Mouse (Mus musculus) forebrain, embryonic 15.5 days (tissue): Measurements from ENCODE around the gene Dnajb12. TPM values are rescaled to one million over a fixed set of nuclear protein-coding genes. Genes with fewer than 3 reads are reported as not detected.
"Not testable (repeated sequence)": the region's sequence is repeated elsewhere in the genome, so short reads cannot be mapped to it uniquely, and the experiment has no call there.

ENCODE experiments used
- ATAC-seq: fragments of 200-750 bp; cut with Nextera tagmentation; replicated peaks from 2 replicates; pipeline ENCODE4 v1.8.0; 2017; ENCODE audit warnings: mild to moderate bottlenecking, moderate TSS enrichment, moderate library complexity
- H3K27ac ChIP-seq: fragments of 300-500 bp; sonication (generic); replicated peaks from 2 replicates; pipeline ENCODE4 v1.5.1; 2015; ENCODE audit warnings: mild to moderate bottlenecking, inconsistent platforms
- H3K27me3 ChIP-seq: fragments of 300-500 bp; sonication (generic); 2 replicates; pipeline ENCODE4 v1.6.1; 2015; ENCODE audit warnings: inconsistent platforms
- H3K36me3 ChIP-seq: fragments of 300-500 bp; sonication (generic); 2 replicates; pipeline ENCODE4 v1.6.1; 2015; ENCODE audit warnings: mild to moderate bottlenecking, inconsistent platforms
- H3K4me1 ChIP-seq: fragments of 300-500 bp; sonication (generic); 2 replicates; pipeline ENCODE4 v1.6.1; 2015; ENCODE audit warnings: inconsistent platforms
- H3K4me2 ChIP-seq: fragments of 300-500 bp; sonication (generic); replicated peaks from 2 replicates; pipeline ENCODE4 v1.6.1; 2015; ENCODE audit warnings: mild to moderate bottlenecking, inconsistent platforms
- H3K4me3 ChIP-seq: fragments of 300-500 bp; sonication (generic); 2 replicates; pipeline ENCODE4 v1.5.1; 2015; ENCODE audit warnings: mild to moderate bottlenecking, inconsistent platforms
- H3K9ac ChIP-seq: fragments of 300-500 bp; sonication (generic); replicated peaks from 2 replicates; pipeline ENCODE4 v1.6.1; 2015; ENCODE audit warnings: mild to moderate bottlenecking, inconsistent platforms
- H3K9me3 ChIP-seq: fragments of 300-500 bp; sonication (generic); 2 replicates; pipeline ENCODE4 v1.6.1; 2016; ENCODE audit warnings: inconsistent platforms
- WGBS: fragments of 180-500 bp; shearing (Covaris S2); methylation state at CpG from one replicate; pipeline ENCODE4 v1.1.7; 2015; ENCODE audit warnings: mixed read lengths; 5-methylcytosine and 5-hydroxymethylcytosine counted together
- polyA plus RNA-seq: library from polyadenylated mRNA; unstranded; fragments of >200 nt; fragmentation: Nextera tagmentation; extraction: Ambion mirVana; gene quantifications from 2 replicates; pipeline ENCODE4 v1.2.1, GENCODE M21; 2015

Dnajb12 gene
- polyA plus RNA-seq, 1 experiment from 2014 or later = 17.5 TPM

DNA sequence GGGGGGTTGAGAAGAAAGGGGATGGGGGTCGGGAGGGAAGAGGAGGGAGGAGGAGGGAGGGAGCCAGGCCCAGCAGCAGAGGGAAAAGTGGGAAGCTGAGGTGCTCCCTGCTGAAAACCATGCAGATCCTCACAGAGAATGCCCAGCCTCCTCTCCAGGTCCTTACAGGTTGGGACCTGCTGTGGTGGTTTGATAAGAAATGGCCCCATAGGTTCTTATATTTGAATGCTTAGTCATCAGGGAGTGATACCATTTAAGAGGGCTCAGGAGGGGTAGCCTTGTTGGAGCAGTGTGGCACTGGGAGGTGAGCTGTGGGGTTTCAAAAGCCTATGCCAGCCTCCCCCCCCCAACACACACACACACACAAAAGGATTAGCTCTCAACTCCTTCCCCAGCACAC is 4.0 kb upstream of the Dnajb12 start:
- H3K9ac ChIP-seq = no peak overlapping the region
- no peak overlapping the region for H3K4me3 ChIP-seq
- H3K4me1 ChIP-seq = peaks cover 8% of the 10 kb centered on the region
- no peak for ATAC-seq
- no peaks in the 10 kb centered on the region for H3K9me3 ChIP-seq
- H3K36me3 ChIP-seq = no peaks in the 10 kb centered on the region
- H3K27me3 ChIP-seq = no peaks in the 10 kb centered on the region
- 32% methylated on average over 1 of the region's 1 CpGs for WGBS
- H3K4me2 ChIP-seq = no peak overlapping the region
- no peak overlapping the region for H3K27ac ChIP-seq

DNA sequence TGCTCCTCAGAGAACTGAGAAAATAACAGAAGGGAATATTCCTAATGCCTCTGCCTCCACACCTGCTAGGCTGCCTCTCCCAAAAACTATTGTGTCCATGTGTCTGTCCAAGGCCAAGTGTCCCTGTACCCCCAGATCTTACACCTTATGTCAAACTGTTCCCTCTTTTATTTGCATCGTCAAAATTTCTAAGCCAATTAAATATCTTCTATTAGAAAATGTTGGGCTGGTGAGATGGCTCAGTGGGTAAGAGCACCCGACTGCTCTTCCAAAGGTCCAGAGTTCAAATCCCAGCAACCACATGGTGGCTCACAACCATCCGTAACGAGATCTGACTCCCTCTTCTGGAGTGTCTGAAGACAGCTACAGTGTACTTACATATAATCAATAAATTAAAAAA is 2.7 kb upstream of the Dnajb12 start:
- not testable (repeated sequence) for H3K4me2 ChIP-seq, H3K27me3 ChIP-seq, H3K9ac ChIP-seq, H3K36me3 ChIP-seq, ATAC-seq, H3K9me3 ChIP-seq, H3K27ac ChIP-seq, H3K4me3 ChIP-seq
- 95% methylated on average over 4 of the region's 4 CpGs for WGBS
- H3K4me1 ChIP-seq = peaks cover 16% of the 10 kb centered on the region

DNA sequence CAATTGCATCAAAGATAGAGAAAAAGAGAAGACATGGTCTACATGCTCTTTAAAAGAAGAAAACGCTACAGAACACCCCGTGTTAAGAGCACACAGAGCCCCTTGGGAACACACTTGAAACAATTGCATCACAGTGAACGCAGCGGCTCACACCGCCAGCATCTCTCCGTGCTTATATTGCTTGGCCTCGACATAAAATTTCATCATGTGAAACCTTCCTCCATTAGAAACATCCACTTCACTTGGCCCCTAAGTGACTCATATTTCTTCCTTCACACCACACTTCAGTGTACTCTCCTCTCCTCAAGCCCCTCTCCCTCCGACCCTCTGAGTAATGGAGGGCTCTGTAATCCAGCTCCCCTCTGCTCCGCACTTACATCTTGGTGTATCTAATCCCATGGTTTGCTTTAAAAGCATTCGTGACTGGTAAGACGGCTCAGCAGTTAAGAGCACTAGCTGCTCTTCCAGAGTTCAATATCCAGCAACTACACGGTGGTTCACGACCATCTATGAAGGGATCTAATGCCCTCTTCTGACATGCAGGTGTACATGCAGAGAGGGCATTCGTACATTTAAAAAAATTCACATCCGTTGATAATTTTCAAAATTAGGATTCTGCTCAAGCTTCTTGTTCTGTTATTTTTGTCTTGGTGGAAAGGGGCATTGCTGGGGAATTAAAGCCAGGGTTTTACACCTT is 1.8 kb upstream of the Dnajb12 start:
- no peak for ATAC-seq
- Histone ChIP-seq H3K9me3 (no peaks in the 10 kb centered on the region), H3K36me3 (no peaks in the 10 kb centered on the region), H3K27me3 (no peaks in the 10 kb centered on the region), H3K27ac (no peak overlapping the region), H3K4me2 (no peak overlapping the region), H3K9ac (no peak overlapping the region), H3K4me1 (peaks cover 16% of the 10 kb centered on the region), H3K4me3 (no peak overlapping the region)
- 77% methylated on average over 15 of the region's 15 CpGs for WGBS

GRCm38 (mm10) chr10:59878823-59879222 is 533 bp upstream of the Dnajb12 start:
- H3K9me3 ChIP-seq = no peaks in the 10 kb centered on the region
- H3K4me1 ChIP-seq = peaks cover 16% of the 10 kb centered on the region
- 20% methylated on average over 5 of the region's 5 CpGs for WGBS
- H3K9ac ChIP-seq = peak overlapping the region; percentile 97
- H3K4me2 ChIP-seq = peak overlapping the region; percentile 85
- H3K36me3 ChIP-seq = no peaks in the 10 kb centered on the region
- peak; percentile 18 for ATAC-seq
- no peaks in the 10 kb centered on the region for H3K27me3 ChIP-seq
- peak overlapping the region; percentile 100 for H3K27ac ChIP-seq
- H3K4me3 ChIP-seq = peak overlapping the region; percentile 82

GRCm38 (mm10) chr10:59880029-59880386 is 652 bp downstream of the Dnajb12 start:
- Histone ChIP-seq H3K4me3 (peak overlapping the region; percentile 82), H3K4me1 (peaks cover 16% of the 10 kb centered on the region)
- no peak; the same call in 1 of the 2 replicates for ATAC-seq

DNA sequence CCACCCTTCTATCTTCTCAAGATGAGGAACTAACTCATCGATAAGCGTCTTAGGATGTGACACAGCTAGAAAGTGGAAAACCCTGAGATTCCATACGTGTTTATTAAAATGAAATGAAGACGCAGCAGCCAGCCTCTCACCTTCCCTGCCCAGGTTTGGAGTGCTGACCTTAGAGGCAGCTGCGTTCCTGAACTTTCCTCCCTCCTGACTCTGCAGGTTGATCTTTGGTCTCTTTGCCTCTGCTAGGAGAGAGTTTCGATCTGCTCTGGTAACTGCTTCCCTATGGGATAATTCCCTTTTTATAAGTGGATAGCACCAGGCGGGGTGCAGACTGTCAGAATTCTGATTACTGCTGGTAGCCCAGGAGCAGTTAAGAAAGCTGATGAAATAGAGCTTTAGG is 1.5 kb downstream of the Dnajb12 start:
- Histone ChIP-seq H3K36me3 (no peaks in the 10 kb centered on the region), H3K4me2 (peak overlapping the region; percentile 85), H3K27me3 (no peaks in the 10 kb centered on the region), H3K4me3 (peak overlapping the region; percentile 82; the same call in 1 of the 2 replicates), H3K27ac (no peak overlapping the region), H3K9ac (no peak overlapping the region), H3K4me1 (peaks cover 16% of the 10 kb centered on the region), H3K9me3 (no peaks in the 10 kb centered on the region)
- 88% methylated on average over 7 of the region's 7 CpGs for WGBS
- no peak for ATAC-seq

More at GRCm38 (mm10) chr10:59880029-59880386, 652 bp downstream of the Dnajb12 start:
- Histone ChIP-seq H3K9ac (peak overlapping the region; percentile 97), H3K27ac (peak overlapping the region; percentile 100), H3K27me3 (no peaks in the 10 kb centered on the region), H3K9me3 (no peaks in the 10 kb centered on the region), H3K36me3 (no peaks in the 10 kb centered on the region), H3K4me2 (peak overlapping the region; percentile 85)
- WGBS = under 1% methylated on average over 13 of the region's 13 CpGs

DNA sequence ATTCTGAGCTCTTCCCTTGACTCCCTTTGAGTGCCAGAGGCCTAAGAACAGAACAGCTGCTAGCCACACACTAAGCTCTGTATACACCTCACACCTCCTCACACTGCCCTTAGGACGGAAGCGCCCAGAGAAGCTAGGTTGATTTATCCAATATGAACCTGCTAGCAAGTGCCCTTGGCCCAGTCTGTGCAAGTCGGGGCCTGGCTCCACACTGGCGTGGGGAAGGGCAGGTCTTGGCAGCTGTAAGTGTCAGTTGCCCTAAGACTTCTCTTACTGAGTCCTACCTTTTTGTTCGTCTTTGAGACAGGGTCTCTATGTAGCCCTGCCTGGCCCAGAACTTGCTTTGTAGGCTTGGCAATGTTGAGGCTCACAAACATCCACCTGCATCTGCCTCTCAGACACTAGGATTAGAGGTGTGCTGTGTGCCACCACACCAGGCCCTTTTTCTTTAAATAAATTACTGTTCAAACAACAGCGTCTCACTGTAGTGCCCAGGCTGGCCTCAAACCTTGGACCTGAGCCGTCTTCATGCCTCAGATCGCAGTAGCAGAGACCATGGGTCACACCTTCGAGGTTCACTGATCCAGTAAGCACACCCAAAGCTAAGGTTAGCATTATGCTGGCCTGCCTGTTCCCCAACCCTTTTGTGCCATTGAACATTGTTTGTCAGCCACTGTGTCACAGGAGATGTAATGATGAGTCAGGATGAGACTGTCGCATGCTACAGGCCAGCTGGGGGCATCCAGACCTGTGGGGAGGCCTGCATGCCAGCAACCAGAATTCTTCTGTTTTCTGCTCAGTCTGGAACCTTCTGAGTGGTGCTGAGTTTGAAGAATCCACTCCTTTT is 5.2 kb downstream of the Dnajb12 start:
- WGBS = 92% methylated on average over 10 of the region's 10 CpGs

DNA sequence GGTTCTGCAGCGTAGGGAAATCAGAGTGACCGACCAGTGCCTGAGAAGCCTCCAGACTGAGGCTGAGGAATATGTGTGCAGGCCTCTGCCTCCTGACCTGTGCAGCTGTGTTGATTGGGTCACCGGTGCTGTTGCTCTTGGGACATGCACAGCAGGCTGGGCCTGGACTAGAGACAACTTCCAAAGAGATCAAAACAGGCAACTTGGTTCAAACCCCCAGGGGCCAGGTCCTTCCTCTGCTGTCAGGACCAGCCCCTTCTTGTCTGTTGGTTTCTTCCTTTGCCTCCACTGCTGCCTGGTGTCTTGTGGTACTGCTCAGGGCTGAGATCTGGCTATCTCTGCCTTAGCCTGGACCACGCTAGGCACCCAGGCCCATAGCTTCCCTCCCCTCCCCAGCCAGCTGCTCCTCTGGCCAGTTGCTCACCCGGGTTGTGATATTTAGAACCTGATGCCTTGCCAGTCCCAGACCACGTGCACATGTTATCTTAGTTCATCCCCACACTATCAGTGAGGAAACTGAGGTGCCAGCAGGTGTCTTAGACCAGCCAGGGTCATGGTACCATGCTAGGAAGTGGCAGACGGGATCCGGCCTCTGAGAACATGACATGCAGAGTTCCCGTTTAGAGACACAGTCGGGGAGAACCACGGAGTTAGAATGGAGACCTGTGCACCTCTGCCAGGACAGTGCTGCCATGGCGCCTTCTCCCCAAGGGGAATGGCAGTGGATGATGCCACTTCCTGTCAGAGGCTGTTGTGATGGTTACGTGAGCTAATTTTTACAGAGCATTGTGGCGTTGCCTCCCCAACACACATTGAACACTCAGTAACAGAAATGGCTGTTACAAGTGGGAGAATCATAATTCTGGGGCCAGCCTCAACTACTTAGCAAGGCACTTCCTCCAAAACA is 6.1 kb downstream of the Dnajb12 start:
- Histone ChIP-seq H3K9ac (no peak overlapping the region), H3K36me3 (no peaks in the 10 kb centered on the region), H3K4me1 (peaks cover 7% of the 10 kb centered on the region), H3K9me3 (no peaks in the 10 kb centered on the region), H3K4me3 (no peak overlapping the region), H3K27me3 (no peaks in the 10 kb centered on the region), H3K4me2 (no peak overlapping the region), H3K27ac (no peak overlapping the region)
- 90% methylated on average over 14 of the region's 14 CpGs for WGBS
- ATAC-seq = no peak

More for the DNA sequence above, 5.2 kb downstream of the Dnajb12 start:
- no peak overlapping the region for H3K4me2 ChIP-seq
- H3K9me3 ChIP-seq = no peaks in the 10 kb centered on the region
- no peak overlapping the region for H3K4me3 ChIP-seq
- ATAC-seq = no peak
- H3K36me3 ChIP-seq = no peaks in the 10 kb centered on the region
- no peak overlapping the region for H3K27ac ChIP-seq
- H3K4me1 ChIP-seq = peaks cover 10% of the 10 kb centered on the region
- H3K27me3 ChIP-seq = no peaks in the 10 kb centered on the region
- no peak overlapping the region for H3K9ac ChIP-seq

GRCm38 (mm10) chr10:59886081-59886466 is 6.7 kb downstream of the Dnajb12 start:
- WGBS = 98% methylated on average over 1 of the region's 1 CpGs
- Histone ChIP-seq H3K9me3 (no peaks in the 10 kb centered on the region), H3K9ac (no peak overlapping the region), H3K36me3 (peaks cover 4% of the 10 kb centered on the region; the same call in 1 of the 2 replicates), H3K4me1 (peaks cover under 1% of the 10 kb centered on the region), H3K4me2 (no peak overlapping the region), H3K27ac (no peak overlapping the region), H3K4me3 (no peak overlapping the region), H3K27me3 (no peaks in the 10 kb centered on the region)
- ATAC-seq = no peak

DNA sequence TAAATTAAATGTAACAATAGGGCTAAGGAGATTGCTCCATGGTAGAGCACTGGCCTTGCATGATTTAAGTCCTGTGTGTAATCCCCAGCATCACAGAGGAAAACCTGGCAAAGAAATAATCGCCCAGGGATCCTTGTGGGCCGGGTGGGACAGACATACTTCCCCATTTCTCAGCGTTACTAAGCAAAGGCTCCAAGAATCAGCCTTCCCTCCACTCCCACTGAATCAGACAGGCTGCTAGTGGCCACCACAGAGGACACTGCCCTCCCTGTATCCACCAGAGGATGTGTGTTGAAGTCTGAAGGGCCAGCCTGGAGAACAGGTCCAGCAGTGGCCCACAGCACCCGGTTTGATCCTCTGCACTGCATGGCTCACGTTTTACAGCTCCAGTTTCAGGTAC is 8.1 kb downstream of the Dnajb12 start:
- no peak overlapping the region for H3K9ac ChIP-seq
- no peak overlapping the region for H3K27ac ChIP-seq
- ATAC-seq = no peak
- H3K27me3 ChIP-seq = no peaks in the 10 kb centered on the region
- WGBS = 93% methylated on average over 5 of the region's 5 CpGs
- no peak overlapping the region for H3K4me3 ChIP-seq
- no peak overlapping the region for H3K4me2 ChIP-seq
- no peaks in the 10 kb centered on the region for H3K4me1 ChIP-seq
- H3K36me3 ChIP-seq = peaks cover 15% of the 10 kb centered on the region
- H3K9me3 ChIP-seq = no peaks in the 10 kb centered on the region

- Histone ChIP-seq H3K9ac (no peak overlapping the region), H3K36me3 (peaks cover 22% of the 10 kb centered on the region), H3K27me3 (no peaks in the 10 kb centered on the region), H3K4me2 (no peak overlapping the region), H3K27ac (no peak overlapping the region), H3K4me1 (peaks cover 6% of the 10 kb centered on the region; the same call in 1 of the 2 replicates), H3K9me3 (no peaks in the 10 kb centered on the region), H3K4me3 (no peak overlapping the region)
- WGBS = 86% methylated on average over 7 of the region's 7 CpGs
- ATAC-seq = no peak
Measured at GRCm38 (mm10) chr10:59889339-59889738, 10.0 kb downstream of the Dnajb12 start.
